ENCODE assay signal across 30 mouse cellular contexts in the genomic region with DNA sequence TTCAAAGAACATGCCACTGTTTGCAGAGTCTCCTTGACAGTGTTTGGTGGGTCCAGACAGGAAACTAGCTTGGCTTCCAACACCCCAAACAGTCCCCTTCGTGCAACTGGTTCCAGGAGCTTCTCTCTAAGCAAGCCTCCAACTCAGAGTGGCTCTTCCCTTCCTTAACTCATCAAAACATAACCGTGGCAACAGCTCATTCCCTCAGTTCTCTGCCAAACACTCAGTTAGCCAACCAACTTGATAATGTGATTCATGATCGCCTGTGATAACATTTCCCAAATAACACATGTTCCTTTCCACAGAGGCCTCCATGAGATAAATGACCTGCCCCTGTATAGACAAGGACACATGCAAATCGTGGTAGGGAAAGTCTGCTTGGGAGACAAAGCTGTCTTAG.
DNase-seq lines count a peak whose midpoint lies in the region; ATAC-seq and TF ChIP-seq lines count a peak whose summit lies in the region.
"Had no signal": no experiment of that assay in that cellular context is flagged by ENCODE, and none has a peak within 500 bp of the region (broad histone marks: within the 10 kb centered on the region; RNA-seq: fewer than 3 reads in every experiment).

No protein-coding gene starts in this region.

- no peak for TF ChIP-seq POLR2A in lung, adult 2 months (IDR thresholded peaks at IDR 0.05; ENCODE audit: borderline replicate concordance, extremely low read depth, low read depth, low read length)

- TF ChIP-seq CTCF in forebrain, postnatal 0 days (IDR thresholded peaks at IDR 0.05; ENCODE audit: low read depth) = no peak
- no peak for TF ChIP-seq CTCF in lung, embryonic 14.5 days (IDR thresholded peaks at IDR 0.05; ENCODE audit: low read depth)
- no peak for TF ChIP-seq CTCF in lung, adult 2 months (IDR thresholded peaks at IDR 0.05; ENCODE audit: insufficient read depth, low read length)
- TF ChIP-seq CTCF in hindbrain, postnatal 0 days (IDR thresholded peaks at IDR 0.05; ENCODE audit: low read depth) = no peak

- ATAC-seq in forebrain, postnatal 0 days = 0 out of 2 replicates have a peak, but pooled peaks have one; percentile 20
- no peak for ATAC-seq in lung, embryonic 14.5 days (ENCODE audit: insufficient read depth)
- ATAC-seq in hindbrain, postnatal 0 days = no peak
- ATAC-seq: forebrain, embryonic 15.5 days; intestine, embryonic 16.5 days; liver, postnatal 0 days; midbrain, embryonic 16.5 days had no signal

- DNase-seq in forebrain, postnatal 0 days = peak; percentile 19
- DNase-seq in forebrain, embryonic 10.5 days (ENCODE audit: extremely low spot score, low spot score) = no peak
- peak; percentile 41 for DNase-seq in lung, embryonic 14.5 days
- DNase-seq in lung, adult 2 months = no peak
- peak; percentile 8 for DNase-seq in lung, postnatal 25 days (ENCODE audit: low spot score)
- no peak for DNase-seq in hindbrain, postnatal 0 days (ENCODE audit: low spot score)
- DNase-seq in heart, adult 18-20 months = no peak
- DNase-seq: adrenal gland, postnatal 10 days; cerebellum, adult 9-10 months; cerebellum, postnatal 36 days; embryo, embryonic 11 days; gastrocnemius, postnatal 25 days; heart, adult 11 months; heart, postnatal 36 days; kidney, adult 8-10 months; kidney, postnatal 4 days; liver, postnatal 0 days; spleen, adult 18-20 months; thymus, postnatal 14 days had no signal

- H3K27ac ChIP-seq in forebrain, postnatal 0 days (ENCODE audit: low read depth, low read length) = no peak overlapping the region
- H3K27ac ChIP-seq in forebrain, embryonic 10.5 days = no peak overlapping the region
- H3K27ac ChIP-seq in lung, embryonic 14.5 days (ENCODE audit: low read depth) = no peak overlapping the region
- H3K27ac ChIP-seq in hindbrain, postnatal 0 days = no peak overlapping the region
- H3K27ac ChIP-seq: embryonic facial prominence, embryonic 12.5 days; forebrain, embryonic 15.5 days; hindbrain, embryonic 12.5 days; kidney, postnatal 0 days; limb, embryonic 13.5 days had no signal

- no peaks in the 10 kb centered on the region for H3K9me3 ChIP-seq in forebrain, postnatal 0 days (ENCODE audit: low read length)
- H3K9me3 ChIP-seq in forebrain, embryonic 10.5 days = no peaks in the 10 kb centered on the region
- H3K9me3 ChIP-seq in lung, embryonic 14.5 days (ENCODE audit: low read depth, low read length) = no peaks in the 10 kb centered on the region
- no peaks in the 10 kb centered on the region for H3K9me3 ChIP-seq in hindbrain, postnatal 0 days (ENCODE audit: low read length)
- H3K9me3 ChIP-seq: embryonic facial prominence, embryonic 12.5 days; forebrain, embryonic 15.5 days; hindbrain, embryonic 12.5 days; limb, embryonic 13.5 days had no signal

- H3K27me3 ChIP-seq in forebrain, postnatal 0 days (ENCODE audit: insufficient read depth, low read length) = no peaks in the 10 kb centered on the region
- no peaks in the 10 kb centered on the region for H3K27me3 ChIP-seq in forebrain, embryonic 10.5 days (ENCODE audit: poor library complexity, severe bottlenecking)
- no peaks in the 10 kb centered on the region for H3K27me3 ChIP-seq in lung, embryonic 14.5 days (ENCODE audit: insufficient read depth, low read length)
- H3K27me3 ChIP-seq in hindbrain, postnatal 0 days (ENCODE audit: insufficient read depth, low read length) = no peaks in the 10 kb centered on the region
- H3K27me3 ChIP-seq: embryonic facial prominence, embryonic 12.5 days; forebrain, embryonic 15.5 days; hindbrain, embryonic 12.5 days; limb, embryonic 13.5 days had no signal

- H3K4me1 ChIP-seq in forebrain, postnatal 0 days (ENCODE audit: insufficient read depth) = no peaks in the 10 kb centered on the region
- no peaks in the 10 kb centered on the region for H3K4me1 ChIP-seq in forebrain, embryonic 10.5 days
- H3K4me1 ChIP-seq in lung, embryonic 14.5 days (ENCODE audit: insufficient read depth) = no peaks in the 10 kb centered on the region
- no peaks in the 10 kb centered on the region for H3K4me1 ChIP-seq in lung, adult 2 months (ENCODE audit: control insufficient read depth, insufficient read depth, low read length)
- H3K4me1 ChIP-seq in hindbrain, postnatal 0 days (ENCODE audit: insufficient read depth, low read length) = no peaks in the 10 kb centered on the region
- H3K4me1 ChIP-seq: embryonic facial prominence, embryonic 12.5 days; forebrain, embryonic 15.5 days; hindbrain, embryonic 12.5 days; limb, embryonic 13.5 days had no signal

- no peak overlapping the region for H3K9ac ChIP-seq in forebrain, postnatal 0 days
- no peak overlapping the region for H3K9ac ChIP-seq in lung, embryonic 14.5 days
- no peak overlapping the region for H3K9ac ChIP-seq in hindbrain, postnatal 0 days (replicated peaks; ENCODE audit: low read length)
- H3K9ac ChIP-seq: embryonic facial prominence, embryonic 12.5 days; forebrain, embryonic 15.5 days; hindbrain, embryonic 12.5 days; limb, embryonic 13.5 days; liver, postnatal 0 days had no signal

- 56% methylated on average over 4 of the region's 4 CpGs for WGBS in forebrain, postnatal 0 days
- 80% methylated on average over 4 of the region's 4 CpGs for WGBS in forebrain, embryonic 10.5 days
- 34% methylated on average over 4 of the region's 4 CpGs for WGBS in lung, embryonic 14.5 days
- WGBS in lung, adult 2 months = 54% methylated on average over 4 of the region's 4 CpGs
- WGBS in hindbrain, postnatal 0 days = 73% methylated on average over 4 of the region's 4 CpGs

- H3K4me2 ChIP-seq in forebrain, postnatal 0 days (ENCODE audit: low read depth) = no peak overlapping the region
- no peak overlapping the region for H3K4me2 ChIP-seq in lung, embryonic 14.5 days
- no peak overlapping the region for H3K4me2 ChIP-seq in hindbrain, postnatal 0 days (ENCODE audit: low read depth, low read length)
- H3K4me2 ChIP-seq: embryonic facial prominence, embryonic 12.5 days; forebrain, embryonic 15.5 days; heart, embryonic 11.5 days; hindbrain, embryonic 12.5 days; limb, embryonic 13.5 days; liver, embryonic 11.5 days; midbrain, embryonic 11.5 days had no signal

- no peaks in the 10 kb centered on the region for H3K36me3 ChIP-seq in forebrain, postnatal 0 days (ENCODE audit: insufficient read depth)
- H3K36me3 ChIP-seq in forebrain, embryonic 10.5 days (replicated peaks) = no peaks in the 10 kb centered on the region
- H3K36me3 ChIP-seq in lung, embryonic 14.5 days (ENCODE audit: insufficient read depth) = no peaks in the 10 kb centered on the region
- no peaks in the 10 kb centered on the region for H3K36me3 ChIP-seq in hindbrain, postnatal 0 days (ENCODE audit: insufficient read depth, low read length)
- H3K36me3 ChIP-seq: embryonic facial prominence, embryonic 12.5 days; forebrain, embryonic 15.5 days; G1E; hindbrain, embryonic 12.5 days; limb, embryonic 13.5 days had no signal

- H3K4me3 ChIP-seq in forebrain, postnatal 0 days (ENCODE audit: low read depth, low read length) = no peak overlapping the region
- no peak overlapping the region for H3K4me3 ChIP-seq in forebrain, embryonic 10.5 days
- H3K4me3 ChIP-seq in lung, embryonic 14.5 days (ENCODE audit: low read depth, low read length) = no peak overlapping the region
- H3K4me3 ChIP-seq in lung, adult 2 months (replicated peaks; ENCODE audit: extremely low read depth, low read depth, low read length) = no peak overlapping the region
- no peak overlapping the region for H3K4me3 ChIP-seq in hindbrain, postnatal 0 days (ENCODE audit: low read length)
- H3K4me3 ChIP-seq: embryonic facial prominence, embryonic 12.5 days; forebrain, embryonic 15.5 days; hindbrain, embryonic 12.5 days; limb, embryonic 13.5 days had no signal

Comparison
In these comparisons a context has a peak if more than half of its experiments do, and no peak if none do; other contexts are left out.
1. DNase-seq: peak in forebrain, postnatal 0 days (single experiment), lung, embryonic 14.5 days (single experiment) and lung, postnatal 25 days (single experiment); none in forebrain, embryonic 10.5 days (single experiment), lung, adult 2 months (single experiment), hindbrain, postnatal 0 days (single experiment) and heart, adult 18-20 months (0 of 2).